Mouse (Mus musculus) lung, postnatal 36 days (tissue): ENCODE results near the gene Gabrr3.
A peak's percentile ranks its signal among the peaks of the same experiment; 100 is the strongest.

Experiments
- DNase-seq: peaks from one replicate; pipeline ENCODE4 v3.0.0; 2022; ENCODE audit warnings: mixed read lengths

Gene Gabrr3

DNA sequence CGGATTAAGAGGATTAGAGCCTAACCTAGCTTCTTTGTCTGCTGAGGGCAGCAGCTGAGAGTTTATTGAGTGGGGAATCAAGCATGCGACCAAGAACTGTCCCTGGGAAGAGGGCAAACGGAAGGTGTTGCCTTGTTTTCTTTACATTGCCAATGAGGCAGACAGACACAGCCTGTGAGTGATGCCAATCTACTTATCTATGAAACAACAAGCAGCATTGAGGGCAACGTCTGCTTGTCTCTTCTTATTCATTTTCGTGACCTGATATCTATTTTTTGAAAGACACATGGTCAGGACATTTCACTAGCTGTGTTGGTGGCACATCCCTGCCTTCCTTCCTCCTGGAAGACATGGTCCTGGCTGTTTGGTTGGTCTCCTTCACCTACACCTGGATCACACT is at the start of gene Gabrr3:
TSS of gene Gabrr3 (plus strand) at position 301 of the 400 bp plus-strand sequence.
- no peak for DNase-seq

- DNase-seq: no peak
Measured at GRCm38 (mm10) chr16:59363893-59364292, 43.2 kb upstream of the Gabrr3 start, which contains the start of gene Olfr209. TSS of gene Olfr209 (minus strand) at chr16:59363993.

GRCm38 (mm10) chr16:59393300-59393699 is 13.8 kb upstream of the Gabrr3 start:
- DNase-seq: no peak

GRCm38 (mm10) chr16:59401102-59401501 is 6.0 kb upstream of the Gabrr3 start:
- no peak for DNase-seq

GRCm38 (mm10) chr16:59401985-59402384 is 5.1 kb upstream of the Gabrr3 start:
- no peak for DNase-seq

- DNase-seq: peak; percentile 10
Measured at GRCm38 (mm10) chr16:59403684-59404083, 3.4 kb upstream of the Gabrr3 start.

- DNase-seq: no peak
Measured at GRCm38 (mm10) chr16:59404798-59405197, 2.3 kb upstream of the Gabrr3 start.

- DNase-seq: no peak
Measured at GRCm38 (mm10) chr16:59409341-59409748, 2.2 kb downstream of the Gabrr3 start.

DNA sequence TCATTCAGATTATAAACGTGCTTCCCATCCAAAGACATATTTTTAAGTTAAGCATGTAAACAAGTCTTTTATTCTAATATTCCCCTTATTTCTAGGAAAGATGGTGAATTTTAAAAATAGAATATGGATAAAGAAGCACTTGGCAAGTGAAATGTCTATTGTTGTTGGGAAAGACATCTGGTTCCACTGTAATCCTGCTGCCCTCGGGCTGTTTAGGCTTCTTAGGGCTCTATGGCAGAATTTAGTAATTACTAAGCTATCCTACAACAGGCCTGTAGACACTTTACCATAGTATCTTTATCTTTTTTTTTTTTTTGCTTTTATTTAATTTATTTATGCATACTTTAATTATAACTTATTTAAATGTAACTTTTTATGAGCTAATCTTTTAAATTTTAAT is 2.7 kb downstream of the Gabrr3 start:
- no peak for DNase-seq

DNA sequence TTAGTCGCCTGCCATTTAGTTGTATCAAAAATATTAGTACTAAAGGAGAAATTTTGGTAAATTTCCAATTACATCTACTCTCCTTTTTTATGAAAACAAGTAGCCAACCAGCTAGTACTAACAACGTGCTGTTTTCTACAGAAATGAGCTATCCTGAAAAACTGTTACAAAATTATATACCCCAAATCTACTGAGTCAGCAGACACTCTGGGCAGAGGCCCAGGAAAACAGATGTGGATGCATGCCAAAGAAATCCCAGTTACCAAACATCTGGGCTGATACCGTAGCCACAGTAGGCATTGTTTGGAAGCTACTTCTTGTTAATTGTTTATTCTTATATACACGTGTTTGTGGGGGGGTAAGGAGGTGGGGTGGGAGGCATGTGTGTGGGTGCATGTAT is 6.3 kb downstream of the Gabrr3 start:
- DNase-seq: no peak

DNA sequence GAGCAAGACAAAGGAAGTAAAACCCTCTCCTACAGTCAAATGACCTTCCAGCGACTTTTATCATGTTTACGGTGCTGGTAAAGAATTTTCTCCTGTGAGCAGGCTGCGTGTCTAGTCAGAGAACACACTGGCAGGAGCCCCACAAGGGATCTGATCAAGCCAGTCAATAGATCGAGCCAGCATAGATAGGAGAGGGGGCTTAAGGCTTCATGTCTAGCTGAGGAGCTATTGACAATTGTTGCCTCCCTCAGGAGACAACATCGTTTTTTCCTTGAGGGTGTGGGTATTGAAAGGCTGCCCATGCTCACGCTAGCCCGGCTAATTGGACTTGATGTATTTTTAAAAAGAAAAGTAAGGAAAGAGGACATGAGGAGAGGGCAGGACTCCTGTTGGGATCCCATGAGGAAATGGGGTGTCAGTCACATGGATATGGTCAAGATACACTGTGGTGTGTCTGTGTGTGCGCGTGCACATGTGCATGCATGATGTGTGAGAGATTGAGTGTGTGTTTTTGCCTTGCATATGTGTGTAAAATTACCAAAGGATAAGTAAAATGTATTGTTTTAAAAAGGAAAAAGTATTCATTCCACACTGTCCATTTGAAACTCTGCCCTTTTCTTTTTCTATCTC is 13.2 kb downstream of the Gabrr3 start:
- no peak for DNase-seq

DNA sequence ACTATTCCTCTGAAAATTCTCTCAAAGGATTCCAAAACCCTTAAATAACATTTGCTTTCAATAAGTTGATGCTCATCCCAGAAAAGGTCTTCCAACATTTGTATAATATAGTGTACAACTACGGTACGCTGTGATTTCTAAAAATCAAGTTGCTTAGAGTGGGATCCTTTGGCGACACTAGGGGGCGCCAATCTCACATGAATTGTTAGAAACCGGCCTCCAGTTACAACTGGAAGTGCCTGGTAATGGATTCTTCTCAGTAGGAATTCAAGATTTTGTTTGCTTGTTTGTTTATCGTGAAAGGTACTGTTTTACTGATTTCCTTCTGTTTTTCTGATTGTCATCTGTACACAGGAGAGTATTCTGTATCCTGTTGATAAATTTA is 13.7 kb downstream of the Gabrr3 start:
- DNase-seq: peak; percentile 83

DNA sequence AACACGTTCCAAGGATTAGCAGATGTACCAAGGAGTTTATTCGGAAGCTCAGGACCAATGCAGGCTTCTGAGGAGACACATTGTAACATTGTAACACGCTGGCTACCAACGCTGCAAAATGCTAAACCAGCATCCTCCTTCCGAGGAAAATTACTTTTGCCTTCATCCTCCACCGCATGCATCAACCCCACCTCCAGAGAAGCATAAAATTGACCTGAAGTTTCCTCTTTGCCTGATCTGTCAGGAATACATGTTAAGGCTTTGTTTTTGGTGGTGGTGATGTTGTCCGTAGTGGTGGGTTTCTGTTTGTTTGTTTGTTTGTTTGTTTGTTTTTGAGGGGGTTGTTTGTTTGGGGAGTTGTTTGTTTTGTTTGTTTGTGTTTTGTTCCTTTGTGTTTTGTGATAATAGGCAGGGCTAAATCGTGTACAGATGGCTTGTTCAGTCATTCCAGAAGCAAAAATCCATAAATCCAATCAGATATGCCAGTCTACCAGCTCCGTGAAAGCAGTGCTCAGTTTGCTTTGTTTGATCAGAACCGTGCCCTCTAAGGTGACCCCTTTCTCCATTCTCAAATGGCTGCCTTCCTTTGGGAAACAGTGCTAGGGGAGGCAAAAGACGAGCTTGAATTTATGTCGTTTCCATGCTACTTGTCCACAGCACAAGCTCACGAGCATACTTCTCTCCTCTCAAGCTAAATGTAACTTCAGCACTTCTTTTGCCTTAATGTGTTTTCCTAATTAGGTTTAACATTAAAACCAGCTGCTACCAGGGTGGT is 14.6 kb downstream of the Gabrr3 start:
- DNase-seq: no peak

GRCm38 (mm10) chr16:59427960-59428359 is 20.8 kb downstream of the Gabrr3 start:
- DNase-seq: no peak

GRCm38 (mm10) chr16:59433181-59433580 is 26.0 kb downstream of the Gabrr3 start:
- no peak for DNase-seq

DNA sequence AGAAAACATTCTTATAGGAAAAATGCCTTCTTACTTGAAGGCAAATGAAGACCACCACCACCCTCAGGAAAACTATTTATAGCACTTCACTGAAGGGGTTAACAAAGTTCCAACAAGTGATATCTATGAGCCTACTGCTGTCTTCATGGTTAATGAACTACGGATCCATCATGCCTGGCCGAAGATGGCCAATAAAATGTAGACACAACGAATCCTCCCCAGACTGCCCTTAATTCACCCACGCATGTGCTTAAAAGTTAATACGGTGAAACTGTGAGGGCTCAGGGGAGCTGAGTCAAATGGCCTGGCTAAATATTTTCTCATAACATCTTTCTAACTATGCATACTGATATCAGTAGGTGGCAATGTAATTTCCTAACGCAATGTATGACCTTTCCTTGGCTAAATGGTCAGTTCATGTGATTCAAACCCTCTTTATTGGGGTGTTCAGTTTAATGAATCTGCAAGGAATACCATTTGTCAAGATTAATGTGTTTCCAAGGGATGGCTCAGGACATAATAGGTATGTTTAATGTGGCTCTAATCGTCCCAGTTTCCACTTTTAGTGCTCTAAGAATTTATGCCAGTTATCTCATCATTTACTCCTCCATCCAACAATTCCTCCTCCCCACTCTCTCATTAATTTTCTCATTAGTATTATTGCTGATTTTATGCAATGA is 37.9 kb downstream of the Gabrr3 start:
- DNase-seq: no peak

GRCm38 (mm10) chr16:59448181-59448580 is 41.0 kb downstream of the Gabrr3 start:
- DNase-seq: no peak

- DNase-seq: no peak
Measured at GRCm38 (mm10) chr16:59449092-59449491, 42.0 kb downstream of the Gabrr3 start.

DNA sequence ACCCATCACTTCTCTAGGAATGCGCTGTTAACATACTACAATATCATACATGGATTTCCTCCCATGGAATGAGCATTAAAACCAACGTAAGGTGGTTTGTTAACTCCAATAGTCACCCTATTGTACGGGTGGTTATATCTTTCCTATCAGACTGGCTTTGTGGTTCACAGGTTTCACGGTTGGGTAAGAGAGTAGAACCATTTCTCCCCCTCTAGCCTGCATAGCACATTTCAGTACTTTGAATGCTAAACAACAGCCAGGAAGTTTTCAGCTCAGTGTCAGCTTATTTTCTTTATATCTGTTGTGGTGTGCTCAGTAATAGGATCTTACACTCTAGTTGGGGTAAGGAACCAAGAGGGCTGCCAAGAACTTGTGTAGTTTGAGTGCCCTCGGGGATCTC is 44.7 kb downstream of the Gabrr3 start:
- DNase-seq: no peak

- peak; percentile 20 for DNase-seq
Measured at GRCm38 (mm10) chr16:59459259-59459861, 52.2 kb downstream of the Gabrr3 start.

DNA sequence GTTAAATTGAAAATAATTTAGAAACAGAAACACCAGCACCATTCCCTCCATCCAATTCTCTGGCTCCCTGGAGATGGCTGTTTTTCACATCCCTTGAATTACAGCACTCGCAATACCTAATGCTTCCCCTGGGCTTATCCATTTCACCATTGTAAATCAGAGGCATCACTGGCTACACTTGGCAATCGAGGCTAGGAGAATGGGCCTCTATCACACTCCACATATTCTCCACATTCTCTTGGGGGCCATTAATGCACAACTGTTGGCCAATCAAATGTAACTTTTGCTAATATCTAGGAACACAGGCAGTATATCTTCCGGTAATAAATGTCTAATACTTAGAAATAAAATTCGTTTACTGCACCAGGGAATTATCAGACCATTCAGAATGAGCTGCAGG is 56.4 kb downstream of the Gabrr3 start:
- DNase-seq: no peak

- DNase-seq: no peak
Measured at GRCm38 (mm10) chr16:59463973-59464372, 56.8 kb downstream of the Gabrr3 start.

DNA sequence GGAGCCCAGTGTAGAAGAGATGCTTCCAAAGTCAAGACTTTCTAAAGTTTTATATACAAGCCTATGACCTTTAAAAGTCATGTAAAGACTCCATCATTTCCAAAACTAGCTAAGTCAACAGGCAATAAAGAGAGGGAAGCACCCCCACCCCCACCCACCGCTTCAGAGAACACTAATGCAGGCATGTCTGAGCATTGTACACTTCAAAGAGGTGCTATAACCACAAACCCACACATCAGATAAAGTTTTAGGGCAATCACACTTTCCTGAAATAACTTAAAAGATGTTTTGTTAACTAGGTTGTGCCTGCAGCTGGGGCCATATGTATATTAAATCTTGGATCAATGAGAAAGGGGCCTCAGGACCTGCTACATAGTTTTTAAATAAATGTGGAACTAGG is 62.7 kb downstream of the Gabrr3 start:
- DNase-seq: no peak
